Mouse (Mus musculus): Measurements from ENCODE around the gene Acox1. TPM values are rescaled to one million over a fixed set of nuclear protein-coding genes. Genes with fewer than 3 reads are reported as not detected.

Acox1 gene
- total and polyA plus RNA-seq, 2 experiments, result 720 to 994 TPM

- peaks cover 35% of the 10 kb centered on the region for H3K4me1 ChIP-seq (ENCODE audit: control insufficient read depth, insufficient read depth, low read length)
- peaks cover 8% of the 10 kb centered on the region; the same call in 1 of the 2 replicates for H3K79me2 ChIP-seq (ENCODE audit: control insufficient read depth, insufficient read depth, low read length)
- peak overlapping the region; percentile 87 for H3K9ac ChIP-seq (ENCODE audit: low read depth, low read length)
- no peak for TF ChIP-seq CTCF (IDR thresholded peaks at IDR 0.05; ENCODE audit: low read depth, low read length)
- no peak for TF ChIP-seq POLR2A (IDR thresholded peaks at IDR 0.05; ENCODE audit: extremely low read depth, insufficient read depth, low read length)
- peak; percentile 26 for DNase-seq (ENCODE audit: extremely low read depth, low read depth, low spot score)
- WGBS, result 72% methylated on average over 15 of the region's 15 CpGs
- H3K27ac ChIP-seq (replicated peaks; ENCODE audit: insufficient read depth, low read depth, low read length), result peak overlapping the region; percentile 85
- no peak overlapping the region for H3K4me3 ChIP-seq (ENCODE audit: insufficient read depth, low read depth, low read length)
- no peaks in the 10 kb centered on the region for H3K36me3 ChIP-seq (ENCODE audit: control insufficient read depth, insufficient read depth, low read length)
- no peaks in the 10 kb centered on the region for H3K27me3 ChIP-seq (ENCODE audit: control insufficient read depth, insufficient read depth, low read length)
Observed at GRCm38 (mm10) chr11:116131349-116132170, 67.3 kb downstream of the Acox1 start.

GRCm38 (mm10) chr11:116130488-116131205, 68.2 kb downstream of the Acox1 start, which contains the start of gene Trim65:
Trim65 (minus strand) TSS chr11:116131128.
- Histone ChIP-seq H3K36me3 (ENCODE audit: control insufficient read depth, insufficient read depth, low read length) (peaks cover 3% of the 10 kb centered on the region; the same call in 1 of the 2 replicates), H3K79me2 (ENCODE audit: control insufficient read depth, insufficient read depth, low read length) (peaks cover 8% of the 10 kb centered on the region; the same call in 1 of the 2 replicates), H3K27ac (replicated peaks; ENCODE audit: insufficient read depth, low read depth, low read length) (peak within 1 kb of the TSS; percentile 85), H3K27me3 (ENCODE audit: control insufficient read depth, insufficient read depth, low read length) (no peaks in the 10 kb centered on the region), H3K4me3 (ENCODE audit: insufficient read depth, low read depth, low read length) (peak within 1 kb of the TSS; percentile 83), H3K9ac (ENCODE audit: low read depth, low read length) (peak within 1 kb of the TSS; percentile 87), H3K4me1 (ENCODE audit: control insufficient read depth, insufficient read depth, low read length) (peaks cover 37% of the 10 kb centered on the region)
- 1% methylated on average over 69 of the region's 69 CpGs for WGBS
- DNase-seq (ENCODE audit: extremely low read depth, low read depth, low spot score), result peak; percentile 81
- 0 out of 2 replicates have a peak, but pooled peaks have one; percentile 10 for TF ChIP-seq POLR2A (IDR thresholded peaks at IDR 0.05; ENCODE audit: extremely low read depth, insufficient read depth, low read length)
- peak; percentile 91 for TF ChIP-seq CTCF (IDR thresholded peaks at IDR 0.05; ENCODE audit: low read depth, low read length)

GRCm38 (mm10) chr11:116129993-116130487, 68.8 kb downstream of the Acox1 start:
- TF ChIP-seq POLR2A (IDR thresholded peaks at IDR 0.05; ENCODE audit: extremely low read depth, insufficient read depth, low read length), result no peak
- no peak for TF ChIP-seq CTCF (IDR thresholded peaks at IDR 0.05; ENCODE audit: low read depth, low read length)
- Histone ChIP-seq H3K27me3 (ENCODE audit: control insufficient read depth, insufficient read depth, low read length) (no peaks in the 10 kb centered on the region), H3K36me3 (ENCODE audit: control insufficient read depth, insufficient read depth, low read length) (peaks cover 9% of the 10 kb centered on the region; the same call in 1 of the 2 replicates), H3K4me3 (ENCODE audit: insufficient read depth, low read depth, low read length) (peak overlapping the region; percentile 83), H3K79me2 (ENCODE audit: control insufficient read depth, insufficient read depth, low read length) (peaks cover 8% of the 10 kb centered on the region; the same call in 1 of the 2 replicates), H3K4me1 (ENCODE audit: control insufficient read depth, insufficient read depth, low read length) (peaks cover 37% of the 10 kb centered on the region), H3K27ac (replicated peaks; ENCODE audit: insufficient read depth, low read depth, low read length) (peak overlapping the region; percentile 61), H3K9ac (ENCODE audit: low read depth, low read length) (peak overlapping the region; percentile 87)
- WGBS, result 46% methylated on average over 8 of the region's 8 CpGs
- DNase-seq (ENCODE audit: extremely low read depth, low read depth, low spot score), result no peak

GRCm38 (mm10) chr11:116129091-116129790, 69.6 kb downstream of the Acox1 start:
- no peak for TF ChIP-seq POLR2A (IDR thresholded peaks at IDR 0.05; ENCODE audit: extremely low read depth, insufficient read depth, low read length)
- no peak for TF ChIP-seq CTCF (IDR thresholded peaks at IDR 0.05; ENCODE audit: low read depth, low read length)
- no peak for DNase-seq (ENCODE audit: extremely low read depth, low read depth, low spot score)
- peak overlapping the region; percentile 7 for H3K9ac ChIP-seq (ENCODE audit: low read depth, low read length)
- 81% methylated on average over 9 of the region's 9 CpGs for WGBS
- H3K27me3 ChIP-seq (ENCODE audit: control insufficient read depth, insufficient read depth, low read length), result no peaks in the 10 kb centered on the region
- peaks cover 37% of the 10 kb centered on the region for H3K4me1 ChIP-seq (ENCODE audit: control insufficient read depth, insufficient read depth, low read length)
- H3K27ac ChIP-seq (replicated peaks; ENCODE audit: insufficient read depth, low read depth, low read length), result no peak overlapping the region
- H3K79me2 ChIP-seq (ENCODE audit: control insufficient read depth, insufficient read depth, low read length), result peaks cover 8% of the 10 kb centered on the region; the same call in 1 of the 2 replicates
- H3K36me3 ChIP-seq (ENCODE audit: control insufficient read depth, insufficient read depth, low read length), result peaks cover 10% of the 10 kb centered on the region; the same call in 1 of the 2 replicates
- H3K4me3 ChIP-seq (ENCODE audit: insufficient read depth, low read depth, low read length), result no peak overlapping the region

GRCm38 (mm10) chr11:116127986-116128385, 70.9 kb downstream of the Acox1 start:
- Histone ChIP-seq H3K27me3 (ENCODE audit: control insufficient read depth, insufficient read depth, low read length) (no peaks in the 10 kb centered on the region), H3K4me3 (ENCODE audit: insufficient read depth, low read depth, low read length) (no peak overlapping the region), H3K9ac (ENCODE audit: low read depth, low read length) (peak overlapping the region; percentile 37), H3K36me3 (ENCODE audit: control insufficient read depth, insufficient read depth, low read length) (peaks cover 15% of the 10 kb centered on the region), H3K4me1 (ENCODE audit: control insufficient read depth, insufficient read depth, low read length) (peaks cover 37% of the 10 kb centered on the region), H3K79me2 (ENCODE audit: control insufficient read depth, insufficient read depth, low read length) (peaks cover 8% of the 10 kb centered on the region; the same call in 1 of the 2 replicates), H3K27ac (replicated peaks; ENCODE audit: insufficient read depth, low read depth, low read length) (peak overlapping the region; percentile 6)
- no peak for DNase-seq (ENCODE audit: extremely low read depth, low read depth, low spot score)
- 76% methylated on average over 9 of the region's 9 CpGs for WGBS
- TF ChIP-seq CTCF (IDR thresholded peaks at IDR 0.05; ENCODE audit: low read depth, low read length) (no peak), POLR2A (IDR thresholded peaks at IDR 0.05; ENCODE audit: extremely low read depth, insufficient read depth, low read length) (no peak)

Measured in liver, adult 2 months (tissue).